Mouse (Mus musculus): Measurements from ENCODE around the gene Klhl8. TPM values are rescaled to one million over a fixed set of nuclear protein-coding genes. Genes with fewer than 3 reads are reported as not detected.

Gene Klhl8
- polyA plus RNA-seq, 1 experiment: 0.95 TPM

DNA sequence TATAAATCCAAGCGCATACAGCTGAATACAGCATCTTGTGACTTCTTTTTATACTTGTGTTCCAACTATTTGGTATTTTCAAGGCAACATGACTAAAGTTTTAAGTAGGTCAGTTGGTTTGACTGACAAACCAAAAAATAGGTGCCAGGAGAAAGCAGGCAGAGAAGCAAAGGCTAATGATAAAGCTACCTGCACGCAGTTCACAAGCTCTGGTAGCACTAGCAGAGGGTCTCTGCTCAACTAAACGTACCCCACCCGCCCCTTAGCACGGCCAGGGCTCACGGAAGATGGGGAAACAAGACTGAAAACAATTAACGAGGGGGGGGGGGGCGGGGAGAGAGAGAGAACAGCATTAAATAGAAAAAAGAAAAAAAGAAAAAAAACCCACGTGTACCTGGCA, 903 bp downstream of the Klhl8 start:
- Histone ChIP-seq H3K4me1 (ENCODE audit: control insufficient read depth, insufficient read depth, low read length) (no peaks in the 10 kb centered on the region; the same call in 1 of the 2 replicates), H3K4me3 (replicated peaks; ENCODE audit: control insufficient read depth, low read depth, low read length) (no peak overlapping the region), H3K27ac (ENCODE audit: control insufficient read depth, insufficient read depth, low read depth, low read length, poor library complexity) (no peak overlapping the region)
- TF ChIP-seq POLR2A (IDR thresholded peaks at IDR 0.05; ENCODE audit: borderline replicate concordance, control insufficient read depth, low read depth, low read length) (no peak), CTCF (IDR thresholded peaks at IDR 0.05; ENCODE audit: control insufficient read depth, insufficient read depth, low read length) (no peak)
- WGBS: 20% methylated on average over 8 of the region's 9 CpGs

DNA sequence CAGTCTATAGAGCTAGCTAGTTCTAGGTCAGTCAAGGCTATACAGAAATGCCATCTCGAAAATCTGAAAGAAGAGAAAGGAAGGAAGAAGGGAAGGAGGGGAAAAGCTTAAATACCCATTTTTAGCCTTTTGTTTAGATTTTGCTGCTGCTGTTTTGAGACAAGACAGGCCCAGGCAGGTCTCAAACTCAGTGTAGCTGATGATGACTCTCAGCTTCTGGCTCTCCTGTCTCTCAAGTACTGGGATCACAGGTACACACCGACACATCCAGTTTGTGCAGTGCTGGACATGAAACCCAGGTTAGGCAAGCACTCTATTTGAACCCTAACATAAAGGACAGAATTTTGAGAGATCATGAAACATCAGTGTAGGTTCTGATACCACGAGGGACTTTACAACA, 1.6 kb downstream of the Klhl8 start:
- WGBS: 52% methylated on average over 3 of the region's 3 CpGs
- Histone ChIP-seq H3K27ac (ENCODE audit: control insufficient read depth, insufficient read depth, low read depth, low read length, poor library complexity) (no peak overlapping the region), H3K4me3 (replicated peaks; ENCODE audit: control insufficient read depth, low read depth, low read length) (no peak overlapping the region), H3K4me1 (ENCODE audit: control insufficient read depth, insufficient read depth, low read length) (no peaks in the 10 kb centered on the region; the same call in 1 of the 2 replicates)
- no peak for TF ChIP-seq CTCF (IDR thresholded peaks at IDR 0.05; ENCODE audit: control insufficient read depth, insufficient read depth, low read length)
- no peak for TF ChIP-seq POLR2A (IDR thresholded peaks at IDR 0.05; ENCODE audit: borderline replicate concordance, control insufficient read depth, low read depth, low read length)

DNA sequence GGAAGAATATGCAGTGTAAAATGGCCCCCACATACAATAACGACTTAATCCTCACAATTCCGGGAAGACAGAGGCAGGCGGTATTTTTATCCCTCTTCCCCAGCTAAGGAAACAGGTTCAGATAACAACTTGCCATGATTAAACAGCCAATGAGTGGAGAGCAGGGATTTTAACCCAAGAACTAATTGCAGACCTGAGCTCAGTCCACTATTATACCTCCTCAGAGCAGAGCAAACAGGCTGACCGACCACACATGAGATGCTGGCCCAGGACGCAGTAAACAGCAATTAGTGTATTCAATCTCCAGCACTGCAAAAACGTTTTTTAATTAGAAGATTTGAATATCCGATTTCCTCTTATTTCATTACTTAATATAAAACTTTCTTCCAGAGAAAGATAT, 2.2 kb downstream of the Klhl8 start:
- 78% methylated on average over 7 of the region's 7 CpGs for WGBS
- no peak overlapping the region for H3K4me3 ChIP-seq (replicated peaks; ENCODE audit: control insufficient read depth, low read depth, low read length)
- H3K27ac ChIP-seq (ENCODE audit: control insufficient read depth, insufficient read depth, low read depth, low read length, poor library complexity): no peak overlapping the region
- TF ChIP-seq POLR2A (IDR thresholded peaks at IDR 0.05; ENCODE audit: borderline replicate concordance, control insufficient read depth, low read depth, low read length) (no peak), CTCF (IDR thresholded peaks at IDR 0.05; ENCODE audit: control insufficient read depth, insufficient read depth, low read length) (no peak)
- no peaks in the 10 kb centered on the region; the same call in 1 of the 2 replicates for H3K4me1 ChIP-seq (ENCODE audit: control insufficient read depth, insufficient read depth, low read length)

DNA sequence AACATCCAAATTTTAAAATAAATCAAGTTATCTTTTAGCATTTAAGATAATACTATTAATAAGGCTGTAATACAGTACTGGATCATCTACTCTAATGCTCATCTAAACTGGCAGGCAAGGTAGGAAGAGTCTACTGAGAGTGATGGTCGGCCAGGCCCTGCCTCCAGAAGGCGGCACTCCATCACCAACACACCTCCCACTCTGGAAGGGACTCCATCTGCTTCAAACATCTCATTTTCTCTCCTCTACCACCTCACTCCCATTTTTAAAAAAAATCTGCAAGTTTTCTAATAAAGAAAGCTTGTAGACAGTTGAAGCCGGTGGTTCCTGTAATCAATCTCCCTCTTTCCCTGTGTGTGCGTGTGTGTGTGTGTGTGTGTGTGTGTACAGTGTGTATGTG, 3.2 kb downstream of the Klhl8 start:
- Histone ChIP-seq H3K27ac (ENCODE audit: control insufficient read depth, insufficient read depth, low read depth, low read length, poor library complexity) (no peak overlapping the region), H3K4me3 (replicated peaks; ENCODE audit: control insufficient read depth, low read depth, low read length) (no peak overlapping the region), H3K4me1 (ENCODE audit: control insufficient read depth, insufficient read depth, low read length) (no peaks in the 10 kb centered on the region; the same call in 1 of the 2 replicates)
- TF ChIP-seq CTCF (IDR thresholded peaks at IDR 0.05; ENCODE audit: control insufficient read depth, insufficient read depth, low read length): no peak
- no peak for TF ChIP-seq POLR2A (IDR thresholded peaks at IDR 0.05; ENCODE audit: borderline replicate concordance, control insufficient read depth, low read depth, low read length)
- WGBS: 85% methylated on average over 4 of the region's 4 CpGs

DNA sequence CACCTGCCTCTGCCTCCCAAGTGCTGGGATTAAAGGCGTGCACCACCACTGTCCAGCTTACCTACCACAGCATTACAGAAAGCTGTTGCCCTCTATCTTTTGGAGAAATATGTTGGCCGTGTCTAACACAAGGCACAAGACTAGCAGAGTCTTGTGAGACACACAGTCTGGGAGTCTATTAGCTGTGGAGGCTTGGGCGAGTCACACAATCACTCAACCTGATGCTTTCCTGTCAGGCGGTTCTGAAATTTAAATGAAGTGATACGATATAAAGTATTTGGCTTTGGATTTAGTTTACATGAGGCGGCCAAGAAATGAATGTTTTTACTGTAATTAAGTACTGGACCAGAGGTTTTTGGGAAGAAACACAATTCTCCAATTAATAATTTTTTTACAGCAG, 4.9 kb downstream of the Klhl8 start:
- WGBS: 85% methylated on average over 6 of the region's 6 CpGs
- Histone ChIP-seq H3K27ac (ENCODE audit: control insufficient read depth, insufficient read depth, low read depth, low read length, poor library complexity) (no peak overlapping the region), H3K4me1 (ENCODE audit: control insufficient read depth, insufficient read depth, low read length) (no peaks in the 10 kb centered on the region; the same call in 1 of the 2 replicates), H3K4me3 (replicated peaks; ENCODE audit: control insufficient read depth, low read depth, low read length) (no peak overlapping the region)
- no peak for TF ChIP-seq CTCF (IDR thresholded peaks at IDR 0.05; ENCODE audit: control insufficient read depth, insufficient read depth, low read length)
- no peak for TF ChIP-seq POLR2A (IDR thresholded peaks at IDR 0.05; ENCODE audit: borderline replicate concordance, control insufficient read depth, low read depth, low read length)

DNA sequence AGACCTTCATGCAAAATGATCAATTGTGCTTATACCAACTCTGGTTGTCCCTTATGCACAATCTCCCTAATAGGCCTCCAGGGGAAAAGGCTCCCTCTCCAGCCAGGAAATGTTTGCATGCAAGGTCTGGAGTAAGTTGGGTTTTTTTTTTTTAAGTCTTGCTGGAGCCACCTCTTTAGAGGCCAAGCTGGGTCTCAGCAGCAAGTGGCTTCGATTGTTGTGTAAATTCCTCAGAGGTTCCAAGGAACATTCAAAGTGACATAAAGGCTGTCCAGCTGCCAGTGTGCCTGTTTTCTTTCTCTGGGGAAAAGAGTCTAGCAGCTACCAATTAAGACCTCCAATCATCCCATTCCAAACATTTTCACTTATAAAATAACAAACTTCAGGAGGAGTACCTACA, 12.7 kb downstream of the Klhl8 start:
- WGBS: 67% methylated on average over 1 of the region's 1 CpGs
- H3K27ac ChIP-seq (ENCODE audit: control insufficient read depth, insufficient read depth, low read depth, low read length, poor library complexity): no peak overlapping the region

DNA sequence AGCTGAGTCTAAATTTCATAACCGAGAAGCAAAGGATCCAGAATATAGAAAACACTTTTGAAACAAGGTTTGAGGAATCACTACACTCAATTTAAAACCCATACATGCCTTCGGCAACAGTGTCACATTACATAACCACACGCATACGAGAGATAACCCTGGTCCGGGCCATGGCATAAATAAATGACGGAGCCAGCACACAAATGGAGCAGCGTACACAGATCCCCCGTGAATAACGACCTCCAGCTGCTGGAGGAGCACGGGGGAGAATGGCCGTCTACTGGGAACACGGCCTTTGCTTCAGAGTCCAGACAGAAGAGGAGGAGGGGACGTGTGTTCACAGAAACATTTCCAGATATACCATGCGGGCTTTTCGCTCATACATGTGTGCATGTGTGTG, 21.3 kb downstream of the Klhl8 start:
- WGBS: 86% methylated on average over 15 of the region's 15 CpGs
- Histone ChIP-seq H3K27ac (ENCODE audit: control insufficient read depth, insufficient read depth, low read depth, low read length, poor library complexity) (no peak overlapping the region), H3K4me3 (replicated peaks; ENCODE audit: control insufficient read depth, low read depth, low read length) (no peak overlapping the region), H3K4me1 (ENCODE audit: control insufficient read depth, insufficient read depth, low read length) (no peaks in the 10 kb centered on the region)
- TF ChIP-seq CTCF (IDR thresholded peaks at IDR 0.05; ENCODE audit: control insufficient read depth, insufficient read depth, low read length) (no peak), POLR2A (IDR thresholded peaks at IDR 0.05; ENCODE audit: borderline replicate concordance, control insufficient read depth, low read depth, low read length) (no peak)

More for the DNA sequence above, 12.7 kb downstream of the Klhl8 start:
- H3K4me3 ChIP-seq (replicated peaks; ENCODE audit: control insufficient read depth, low read depth, low read length): no peak overlapping the region
- TF ChIP-seq CTCF (IDR thresholded peaks at IDR 0.05; ENCODE audit: control insufficient read depth, insufficient read depth, low read length) (no peak), POLR2A (IDR thresholded peaks at IDR 0.05; ENCODE audit: borderline replicate concordance, control insufficient read depth, low read depth, low read length) (no peak)
- H3K4me1 ChIP-seq (ENCODE audit: control insufficient read depth, insufficient read depth, low read length): no peaks in the 10 kb centered on the region

DNA sequence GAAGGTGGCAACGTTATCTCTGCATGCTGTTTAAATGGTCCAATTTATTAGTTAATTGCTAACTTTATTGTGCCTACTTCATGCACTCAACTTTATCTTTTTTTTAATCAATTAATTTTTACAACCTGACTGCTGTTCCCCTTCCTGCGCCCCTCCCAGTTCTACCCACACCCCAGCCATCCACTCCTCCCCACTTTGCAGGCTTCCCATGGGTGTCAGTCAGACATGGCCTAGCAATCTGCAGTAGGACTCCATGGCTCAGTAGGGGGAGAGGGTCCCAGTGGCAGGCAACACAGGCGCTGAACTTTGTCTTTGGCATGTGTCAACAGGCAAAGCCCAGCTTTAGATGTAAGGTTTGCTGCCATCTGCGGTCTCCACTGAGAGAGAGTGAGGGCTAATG, 47.3 kb downstream of the Klhl8 start:
- WGBS: 83% methylated on average over 4 of the region's 4 CpGs
- H3K4me1 ChIP-seq (ENCODE audit: control insufficient read depth, insufficient read depth, low read length): no peaks in the 10 kb centered on the region
- no peak overlapping the region for H3K27ac ChIP-seq (ENCODE audit: control insufficient read depth, insufficient read depth, low read depth, low read length, poor library complexity)
- no peak overlapping the region for H3K4me3 ChIP-seq (replicated peaks; ENCODE audit: control insufficient read depth, low read depth, low read length)
- TF ChIP-seq CTCF (IDR thresholded peaks at IDR 0.05; ENCODE audit: control insufficient read depth, insufficient read depth, low read length): no peak
- no peak for TF ChIP-seq POLR2A (IDR thresholded peaks at IDR 0.05; ENCODE audit: borderline replicate concordance, control insufficient read depth, low read depth, low read length)

DNA sequence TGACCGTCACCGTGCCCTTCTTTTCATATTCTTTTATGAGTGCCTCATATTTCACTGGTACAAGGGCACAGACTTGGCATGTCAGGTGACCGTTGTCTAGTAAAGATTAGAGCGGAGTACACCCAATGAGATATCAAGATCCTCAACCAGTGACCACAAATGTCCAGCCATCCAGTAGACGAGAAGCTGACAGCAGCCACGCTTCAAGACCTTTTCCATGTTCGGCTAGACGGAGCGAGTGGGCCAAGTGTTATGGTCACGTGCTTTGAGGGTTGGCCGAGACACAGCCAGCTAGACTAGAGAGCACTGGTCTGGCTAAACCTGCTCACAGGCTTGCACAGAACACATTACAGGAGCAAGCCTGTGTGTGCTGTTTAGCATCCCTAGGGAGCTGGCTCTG, 50.4 kb downstream of the Klhl8 start:
- TF ChIP-seq CTCF (IDR thresholded peaks at IDR 0.05; ENCODE audit: control insufficient read depth, insufficient read depth, low read length): no peak
- TF ChIP-seq POLR2A (IDR thresholded peaks at IDR 0.05; ENCODE audit: borderline replicate concordance, control insufficient read depth, low read depth, low read length): no peak
- Histone ChIP-seq H3K27ac (ENCODE audit: control insufficient read depth, insufficient read depth, low read depth, low read length, poor library complexity) (no peak overlapping the region), H3K4me1 (ENCODE audit: control insufficient read depth, insufficient read depth, low read length) (no peaks in the 10 kb centered on the region), H3K4me3 (replicated peaks; ENCODE audit: control insufficient read depth, low read depth, low read length) (no peak overlapping the region)
- WGBS: 89% methylated on average over 11 of the region's 11 CpGs
